Mouse (Mus musculus) liver, embryonic 15.5 days (tissue): ENCODE data around the gene 2010111I01Rik. TPM values are rescaled to one million over a fixed set of nuclear protein-coding genes. Genes with fewer than 3 reads are reported as not detected.
A peak's percentile ranks its signal among the peaks of the same experiment; 100 is the strongest.

ENCODE experiments used
- ATAC-seq: fragments of 200-750 bp; cut with Nextera tagmentation; 2 replicates; pipeline ENCODE4 v1.8.0; 2017; ENCODE audit warnings: moderate number of reproducible peaks, mild to moderate bottlenecking, moderate library complexity; ENCODE audit not compliant: insufficient read depth
- H3K27ac ChIP-seq: fragments of 300-500 bp; sonication (generic); replicated peaks from 2 replicates; pipeline ENCODE4 v1.5.1; 2015; ENCODE audit warnings: mild to moderate bottlenecking, inconsistent platforms
- H3K27me3 ChIP-seq: fragments of 300-500 bp; sonication (generic); 2 replicates; pipeline ENCODE4 v1.6.1; 2015; ENCODE audit warnings: mild to moderate bottlenecking, inconsistent platforms
- H3K36me3 ChIP-seq: fragments of 300-500 bp; sonication (generic); replicated peaks from 2 replicates; pipeline ENCODE4 v1.6.1; 2015; ENCODE audit warnings: moderate library complexity, mild to moderate bottlenecking, inconsistent platforms
- H3K4me1 ChIP-seq: fragments of 300-500 bp; sonication (generic); replicated peaks from 2 replicates; pipeline ENCODE4 v1.6.1; 2015; ENCODE audit warnings: inconsistent platforms
- H3K4me2 ChIP-seq: fragments of 300-500 bp; sonication (generic); 2 replicates; pipeline ENCODE4 v1.6.1; 2015; ENCODE audit warnings: moderate library complexity, mild to moderate bottlenecking, inconsistent platforms
- H3K4me3 ChIP-seq: fragments of 300-500 bp; sonication (generic); replicated peaks from 2 replicates; pipeline ENCODE4 v1.5.1; 2015; ENCODE audit warnings: mild to moderate bottlenecking, inconsistent platforms
- H3K9ac ChIP-seq: fragments of 300-500 bp; sonication (generic); 2 replicates; pipeline ENCODE4 v1.6.1; 2015; ENCODE audit warnings: moderate library complexity, mild to moderate bottlenecking, inconsistent platforms
- H3K9me3 ChIP-seq: fragments of 300-500 bp; sonication (generic); replicated peaks from 2 replicates; pipeline ENCODE4 v1.6.1; 2016; ENCODE audit warnings: inconsistent platforms
- WGBS: fragments of 180-500 bp; shearing (Covaris S2); methylation state at CpG from one replicate; pipeline ENCODE4 v1.1.7; 2015; ENCODE audit warnings: mixed read lengths; ENCODE audit not compliant: insufficient replicate concordance; 5-methylcytosine and 5-hydroxymethylcytosine counted together
- microRNA counts: library from miRNA; unstranded; fragments of <30 nt; microRNA quantifications from one replicate; lab custom pipeline; 2016
- microRNA-seq: library from miRNA; unstranded; fragments of <30 nt; microRNA quantifications from one replicate; pipeline ENCODE4, GENCODE M21; 2016
- polyA plus RNA-seq: library from polyadenylated mRNA; unstranded; fragments of >200 nt; fragmentation: Nextera tagmentation; extraction: Ambion mirVana; gene quantifications from 2 replicates; pipeline ENCODE4 v1.2.1, GENCODE M21; 2015

The 2010111I01Rik gene
- polyA plus RNA-seq, 1 experiment from 2014 or later, result 14.6 TPM

DNA sequence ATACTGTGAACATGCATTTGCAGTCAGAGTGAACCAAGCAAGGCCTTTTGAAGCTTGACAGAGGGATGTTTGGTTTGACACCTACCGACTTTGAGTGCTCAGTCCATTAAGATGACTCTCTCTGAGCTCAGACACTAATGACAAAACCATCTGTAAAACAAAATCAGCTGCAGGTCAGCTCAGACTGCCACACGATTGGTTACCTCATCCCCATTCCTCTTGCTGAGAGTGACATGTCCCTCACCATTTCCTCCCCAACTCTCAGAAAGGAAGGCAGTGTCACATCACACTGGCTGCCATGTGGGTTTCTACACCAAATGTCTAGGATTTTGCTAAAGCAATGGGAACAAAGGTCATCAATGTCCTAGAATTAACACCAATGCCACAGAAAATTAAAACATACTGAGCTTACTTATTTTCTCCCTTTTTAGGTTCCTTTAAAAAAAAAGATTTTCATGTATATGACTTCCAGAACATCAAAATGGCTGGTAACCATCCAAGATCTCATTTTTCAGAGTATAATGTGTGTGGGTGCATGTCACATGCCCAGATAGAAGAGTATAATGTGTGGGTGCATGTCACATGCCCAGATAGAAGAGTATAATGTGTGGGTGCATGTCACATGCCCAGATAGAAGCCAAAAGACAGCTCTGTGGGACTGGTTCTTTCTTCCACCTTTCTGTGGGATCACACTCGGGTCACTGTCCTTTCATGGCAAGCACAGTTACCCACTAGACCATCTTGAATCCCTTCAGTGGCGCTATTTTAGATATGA, 395.6 kb downstream of the 2010111I01Rik start:
- no peak for ATAC-seq
- H3K27ac ChIP-seq, result no peak overlapping the region
- no peak overlapping the region for H3K9ac ChIP-seq
- 0 out of 2 replicates have a peak, but pooled peaks cover 3% of the 10 kb centered on the region for H3K4me1 ChIP-seq
- H3K27me3 ChIP-seq, result no peaks in the 10 kb centered on the region
- no peak overlapping the region for H3K4me2 ChIP-seq
- 62% methylated on average over 4 of the region's 4 CpGs for WGBS
- H3K9me3 ChIP-seq, result no peaks in the 10 kb centered on the region
- no peaks in the 10 kb centered on the region for H3K36me3 ChIP-seq
- H3K4me3 ChIP-seq, result no peak overlapping the region

DNA sequence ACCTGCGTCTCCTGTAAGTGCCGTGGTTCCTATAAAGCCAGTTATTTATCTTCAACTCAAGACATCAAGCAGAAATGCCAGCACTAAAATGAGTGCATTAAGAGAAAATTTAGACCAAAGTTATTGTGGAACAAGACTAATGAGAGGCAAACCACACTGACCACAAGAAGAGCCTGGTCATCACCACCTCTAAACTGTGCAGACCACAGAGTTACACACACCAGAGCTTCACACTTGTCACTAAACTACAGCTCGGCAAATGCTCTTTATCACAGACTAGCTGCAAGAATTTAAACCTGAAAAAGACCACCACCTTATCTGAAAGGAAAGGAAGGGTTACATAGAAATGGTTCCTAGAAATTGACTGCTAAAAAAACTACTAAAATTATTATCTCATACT, 397.1 kb downstream of the 2010111I01Rik start:
- Histone ChIP-seq H3K27me3 (no peaks in the 10 kb centered on the region), H3K4me2 (no peak overlapping the region), H3K27ac (no peak overlapping the region), H3K9me3 (no peaks in the 10 kb centered on the region), H3K36me3 (no peaks in the 10 kb centered on the region), H3K4me1 (0 out of 2 replicates have a peak, but pooled peaks cover 3% of the 10 kb centered on the region), H3K9ac (no peak overlapping the region), H3K4me3 (no peak overlapping the region)
- WGBS, result 15% methylated on average over 3 of the region's 3 CpGs
- ATAC-seq, result no peak

DNA sequence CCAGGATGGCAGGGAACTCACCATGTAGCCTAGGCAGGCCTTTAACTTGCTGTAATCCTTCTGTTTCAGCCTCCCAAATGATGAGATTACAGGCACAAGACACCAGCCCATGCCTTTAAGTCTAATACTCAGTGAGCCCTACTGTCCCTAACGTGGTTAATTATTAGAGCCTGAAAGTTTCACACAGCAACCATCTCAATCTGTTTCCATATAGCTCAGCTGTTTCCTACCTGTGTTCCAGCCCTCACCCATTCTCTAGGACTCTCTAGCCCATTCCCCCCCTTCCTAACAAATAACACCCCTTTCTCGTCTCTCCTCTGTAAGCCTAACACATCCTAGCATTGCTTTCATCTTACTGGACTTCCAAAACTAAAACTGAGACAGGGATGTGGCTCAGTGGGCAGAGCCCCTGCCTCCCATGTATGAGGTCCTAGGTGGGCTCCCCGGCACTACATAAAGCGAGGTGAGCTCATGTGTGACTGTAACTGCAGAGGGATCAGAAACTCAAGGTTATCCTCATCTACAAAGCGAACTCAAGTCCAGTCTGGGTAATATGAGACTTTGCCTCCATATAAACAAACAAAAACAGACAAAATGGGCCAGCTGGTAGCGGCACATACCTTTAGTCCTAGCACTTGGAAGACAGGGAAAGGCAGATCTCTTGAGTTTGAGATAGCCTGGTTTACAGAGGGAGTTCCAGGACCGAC, 408.9 kb downstream of the 2010111I01Rik start:
- H3K4me2 ChIP-seq, result no peak overlapping the region
- WGBS, result 73% methylated on average over 7 of the region's 7 CpGs
- H3K36me3 ChIP-seq, result no peaks in the 10 kb centered on the region
- no peak overlapping the region for H3K27ac ChIP-seq
- H3K9ac ChIP-seq, result no peak overlapping the region
- no peaks in the 10 kb centered on the region for H3K4me1 ChIP-seq
- H3K27me3 ChIP-seq, result no peaks in the 10 kb centered on the region
- H3K4me3 ChIP-seq, result no peak overlapping the region
- H3K9me3 ChIP-seq, result no peaks in the 10 kb centered on the region
- no peak for ATAC-seq

MicroRNAs within 50 kb of the gene (microRNA counts, 519-probe panel; counts per million panel counts)
- 3,427 counts per million, percentile 69 among the panel's probes with 10 or more counts for microRNA mmu-miR-23b (lab: Ali Mortazavi, UCI)
- microRNA mmu-miR-24 (lab: Ali Mortazavi, UCI), result 3,189 counts per million, percentile 63 among the panel's probes with 10 or more counts
- microRNA mmu-miR-27b (lab: Ali Mortazavi, UCI), result 2,467 counts per million, percentile 44 among the panel's probes with 10 or more counts

Small RNA genes lying within 50 kb of the gene (microRNA-seq; reads per million reads assigned to microRNA genes)
- gene Mir23b, result 12,757 reads per million, percentile 94 among the genes with 10 or more reads in this experiment
- not detected for gene Mir24-1
- gene Mir27b, result 1,236 reads per million, percentile 79 among the genes with 10 or more reads in this experiment
- not detected for gene Mir3074-1

Other genes starting within 250 kb of the 2010111I01Rik start
- gene Platr25, start 204.2 kb upstream of the 2010111I01Rik start, polyA plus RNA-seq, result 3.5 and 4.1 TPM in 2 replicates
- gene Gm5141, start 179.1 kb upstream of the 2010111I01Rik start, polyA plus RNA-seq, result 0.81 and 0.93 TPM in 2 replicates
- 0.44 and 1.0 TPM in 2 replicates for gene Fbp2, start 106.5 kb upstream of the 2010111I01Rik start, polyA plus RNA-seq
- gene Fbp1, start 76.6 kb upstream of the 2010111I01Rik start, polyA plus RNA-seq, result 43.1 and 93.2 TPM in 2 replicates